Mouse (Mus musculus) testis, adult 10 weeks (tissue): ENCODE results near the gene Nt5c3. TPM values are rescaled to one million over a fixed set of nuclear protein-coding genes. Genes with fewer than 3 reads are reported as not detected.

Experiments
- polyA plus RNA-seq: library from polyadenylated mRNA; stranded (reverse); fragments of 350-450 nt; fragmentation: Illumina TruSeq; extraction: RNeasy Lipid Tissue Mini Kit (QIAGEN cat#74804); gene quantifications from one replicate; pipeline ENCODE4 v1.2.3, GENCODE M21; 2014; ENCODE audit warnings: low read depth, low replicate concordance

The Nt5c3 gene
- 59.0 TPM for polyA plus RNA-seq

DNA sequence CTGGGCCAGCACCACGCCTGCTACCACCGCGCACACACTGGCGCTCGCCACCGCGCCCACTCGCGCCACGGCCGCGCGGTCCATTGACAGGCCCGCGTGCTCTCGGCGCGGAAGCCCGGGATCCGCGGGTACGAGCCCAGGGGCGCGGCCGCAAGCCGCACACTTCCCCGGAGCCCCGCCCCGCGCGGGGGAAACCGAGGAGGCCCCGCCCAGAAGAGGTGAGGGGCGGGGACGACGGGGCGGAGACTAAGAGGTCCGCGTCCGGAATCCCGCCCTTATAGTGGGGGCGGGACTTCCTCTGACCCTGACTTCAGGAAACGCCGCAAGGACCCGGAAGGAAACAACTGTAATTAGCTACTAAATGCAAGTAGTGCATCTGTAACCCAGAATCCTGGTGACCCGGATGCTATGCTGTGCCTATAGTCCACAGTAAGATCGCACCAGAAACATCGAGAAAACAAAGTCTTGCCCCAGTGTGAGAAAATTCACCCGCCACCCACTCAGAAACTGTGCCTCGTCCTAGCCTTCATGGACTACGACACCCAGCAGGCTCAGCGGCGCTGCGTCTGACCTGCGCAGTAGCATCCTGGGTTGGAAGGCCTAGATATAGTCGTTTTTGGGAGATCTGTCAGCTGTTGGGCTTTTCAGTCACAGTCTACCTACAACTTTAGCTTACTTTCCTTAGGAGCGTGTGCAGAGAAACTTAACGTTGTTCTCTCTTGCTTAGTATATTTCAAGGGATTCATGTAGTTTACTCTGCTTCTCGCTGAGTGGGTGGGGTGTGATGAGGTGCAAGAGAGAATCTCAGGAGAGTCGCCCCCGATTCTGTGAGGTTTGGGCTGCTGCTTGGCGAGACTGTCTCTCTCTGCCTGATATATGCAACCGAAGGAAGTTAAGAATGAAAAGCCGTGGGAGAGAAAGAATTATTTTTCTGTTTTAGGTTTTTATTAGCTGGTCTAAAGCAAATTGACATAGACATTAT lies at the start of gene Nt5c3, which contains the start of gene Vmn1r4:
Nt5c3 (minus strand) TSS at position 207 of the 982 bp plus-strand sequence.
Vmn1r4 (plus strand) TSS at position 290 of the 982 bp plus-strand sequence.

DNA sequence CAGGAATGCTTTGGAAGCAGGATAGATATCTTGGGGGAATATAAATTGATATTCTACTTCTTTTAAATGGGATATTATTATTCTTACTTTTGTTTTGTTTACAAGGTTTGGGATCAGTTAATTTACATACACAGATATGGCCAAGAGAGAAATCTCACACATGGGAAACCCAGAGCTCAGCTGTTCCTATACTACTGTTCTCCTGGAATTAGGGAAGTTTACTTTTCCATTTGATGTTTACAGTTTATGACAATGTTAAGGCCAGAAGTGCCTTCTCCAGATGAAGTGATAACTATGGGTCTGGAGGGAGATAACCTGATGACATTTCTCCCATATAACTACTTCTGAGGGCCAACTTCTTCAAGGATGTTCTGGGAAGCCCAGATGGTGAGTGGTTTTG lies 46.2 kb upstream of the Nt5c3 start, which contains the start of gene Vmn1r5:
Vmn1r5 (plus strand) TSS at position 301 of the 400 bp plus-strand sequence.

Other genes starting within 250 kb of the Nt5c3 start
- gene Lsm5, start 219.2 kb downstream of the Nt5c3 start, polyA plus RNA-seq: 34.4 TPM
- 18.9 TPM for gene Avl9, start 209.0 kb downstream of the Nt5c3 start, polyA plus RNA-seq
- 28.2 TPM for gene Kbtbd2, start 126.1 kb downstream of the Nt5c3 start, polyA plus RNA-seq
- gene Fkbp9, start 91.9 kb downstream of the Nt5c3 start, polyA plus RNA-seq: 13.8 TPM
- gene Vmn1r4, start 83 bp upstream of the Nt5c3 start, polyA plus RNA-seq: 3.3 TPM
- 0.18 TPM for gene Vmn1r5, start 46.3 kb upstream of the Nt5c3 start, polyA plus RNA-seq
- 0.27 TPM for gene Vmn1r6, start 73.3 kb upstream of the Nt5c3 start, polyA plus RNA-seq
- gene Vmn1r7, start 101.4 kb upstream of the Nt5c3 start, polyA plus RNA-seq: not detected
- gene Vmn1r8, start 108.4 kb upstream of the Nt5c3 start, polyA plus RNA-seq: not detected
- gene Vmn1r9, start 142.9 kb upstream of the Nt5c3 start, polyA plus RNA-seq: 0.04 TPM
- gene Vmn1r10, start 185.5 kb upstream of the Nt5c3 start, polyA plus RNA-seq: not detected
- gene Vmn1r11, start 209.5 kb upstream of the Nt5c3 start, polyA plus RNA-seq: not detected
- gene Vmn1r12, start 233.0 kb upstream of the Nt5c3 start, polyA plus RNA-seq: not detected